Mouse (Mus musculus) heart, embryonic 16.5 days (tissue): ENCODE results near the gene Ddx11. TPM values are rescaled to one million over a fixed set of nuclear protein-coding genes. Genes with fewer than 3 reads are reported as not detected.

Source experiments
- ATAC-seq: fragments of 200-750 bp; cut with Nextera tagmentation; replicated peaks from 2 replicates; pipeline ENCODE4 v1.8.0; 2017; ENCODE audit warnings: moderate number of reproducible peaks; ENCODE audit not compliant: insufficient read depth, low FRiP score; ENCODE audit errors: extremely low read depth
- H3K27ac ChIP-seq: fragments of 300-500 bp; sonication (generic); 2 replicates; pipeline ENCODE4 v1.5.1; 2014; ENCODE audit warnings: mild to moderate bottlenecking, low read length, control low read depth, moderate library complexity
- H3K27me3 ChIP-seq: fragments of 300-500 bp; sonication (generic); 2 replicates; pipeline ENCODE4 v1.6.1; 2014; ENCODE audit warnings: low read length, mixed read lengths; ENCODE audit not compliant: control insufficient read depth, insufficient read depth
- H3K36me3 ChIP-seq: fragments of 300-500 bp; sonication (generic); 2 replicates; pipeline ENCODE4 v1.6.1; 2014; ENCODE audit not compliant: control insufficient read depth, insufficient read depth
- H3K4me1 ChIP-seq: fragments of 300-500 bp; sonication (generic); 2 replicates; pipeline ENCODE4 v1.6.1; 2014; ENCODE audit warnings: low read length, mixed read lengths; ENCODE audit not compliant: control insufficient read depth, insufficient read depth
- H3K4me2 ChIP-seq: fragments of 300-500 bp; sonication (generic); 2 replicates; pipeline ENCODE4 v1.6.1; 2014; ENCODE audit warnings: low read depth, mild to moderate bottlenecking, control low read depth, low read length
- H3K4me3 ChIP-seq: fragments of 300-500 bp; sonication (generic); 2 replicates; pipeline ENCODE4 v1.5.1; 2014; ENCODE audit warnings: mild to moderate bottlenecking, control low read depth, low read length
- H3K9ac ChIP-seq: fragments of 300-500 bp; sonication (generic); 2 replicates; pipeline ENCODE4 v1.6.1; 2014; ENCODE audit warnings: low read length, control low read depth
- H3K9me3 ChIP-seq: fragments of 300-500 bp; sonication (generic); replicated peaks from 2 replicates; pipeline ENCODE4 v1.6.1; 2016; ENCODE audit warnings: low read length; ENCODE audit not compliant: control insufficient read depth
- WGBS: fragments of 180-500 bp; shearing (Covaris S2); extraction: QIAGEN DNeasy Blood & Tissue Kit; methylation state at CpG from one replicate; pipeline ENCODE4 v1.1.7; 2014; 5-methylcytosine and 5-hydroxymethylcytosine counted together
- polyA plus RNA-seq: library from polyadenylated mRNA; unstranded; fragments of >200 nt; fragmentation: Nextera tagmentation; extraction: Ambion mirVana; gene quantifications from 2 replicates; pipeline ENCODE4 v1.2.1, GENCODE M21; 2015

The Ddx11 gene
- polyA plus RNA-seq, 1 experiment from 2014 or later = 11.0 TPM

GRCm38 (mm10) chr17:66108198-66108597 lies 15.1 kb upstream of the Ddx11 start:
- Histone ChIP-seq H3K36me3 (no peaks in the 10 kb centered on the region), H3K9me3 (no peaks in the 10 kb centered on the region), H3K4me1 (peaks cover 11% of the 10 kb centered on the region), H3K4me2 (no peak overlapping the region), H3K27me3 (no peaks in the 10 kb centered on the region), H3K27ac (no peak overlapping the region), H3K9ac (no peak overlapping the region), H3K4me3 (no peak overlapping the region)
- WGBS = 72% methylated on average over 4 of the region's 4 CpGs
- ATAC-seq = no peak

GRCm38 (mm10) chr17:66110746-66111145 lies 12.6 kb upstream of the Ddx11 start:
- no peak for ATAC-seq
- Histone ChIP-seq H3K4me3 (peak overlapping the region; percentile 75), H3K4me2 (peak overlapping the region; percentile 75), H3K4me1 (peaks cover 11% of the 10 kb centered on the region), H3K27me3 (no peaks in the 10 kb centered on the region), H3K9ac (peak overlapping the region; percentile 80), H3K9me3 (no peaks in the 10 kb centered on the region), H3K36me3 (peaks cover 15% of the 10 kb centered on the region), H3K27ac (0 out of 2 replicates have a peak overlapping the region, but pooled peaks have one; percentile 12)
- WGBS = 28% methylated on average over 6 of the region's 6 CpGs

GRCm38 (mm10) chr17:66111402-66111959 lies 11.8 kb upstream of the Ddx11 start, which contains the start of gene Washc1:
Washc1 (plus strand) TSS chr17:66111545.
- H3K27ac ChIP-seq = peak within 1 kb of the TSS; percentile 65
- 0% methylated on average over 41 of the region's 41 CpGs for WGBS
- peaks cover 23% of the 10 kb centered on the region for H3K36me3 ChIP-seq
- H3K4me2 ChIP-seq = peak within 1 kb of the TSS; percentile 75
- H3K27me3 ChIP-seq = no peaks in the 10 kb centered on the region
- H3K4me1 ChIP-seq = peaks cover 11% of the 10 kb centered on the region
- no peaks in the 10 kb centered on the region for H3K9me3 ChIP-seq
- ATAC-seq = peak; percentile 98
- peak within 1 kb of the TSS; percentile 75 for H3K4me3 ChIP-seq
- H3K9ac ChIP-seq = peak within 1 kb of the TSS; percentile 80

- peak overlapping the region; percentile 75 for H3K4me3 ChIP-seq
- H3K27ac ChIP-seq = peak overlapping the region; percentile 65
- peaks cover 28% of the 10 kb centered on the region for H3K36me3 ChIP-seq
- peak overlapping the region; percentile 80 for H3K9ac ChIP-seq
- peaks cover 11% of the 10 kb centered on the region for H3K4me1 ChIP-seq
- H3K27me3 ChIP-seq = no peaks in the 10 kb centered on the region
- no peaks in the 10 kb centered on the region for H3K9me3 ChIP-seq
- H3K4me2 ChIP-seq = peak overlapping the region; percentile 75
- WGBS = 32% methylated on average over 4 of the region's 4 CpGs
- no peak for ATAC-seq
Observed at GRCm38 (mm10) chr17:66112166-66112565, 11.2 kb upstream of the Ddx11 start.

- Histone ChIP-seq H3K4me2 (no peak overlapping the region), H3K9me3 (no peaks in the 10 kb centered on the region), H3K4me3 (no peak overlapping the region), H3K4me1 (peaks cover 3% of the 10 kb centered on the region), H3K27ac (no peak overlapping the region), H3K9ac (no peak overlapping the region), H3K36me3 (peaks cover 52% of the 10 kb centered on the region), H3K27me3 (no peaks in the 10 kb centered on the region)
- WGBS = 87% methylated on average over 8 of the region's 8 CpGs
- ATAC-seq = no peak
Observed at GRCm38 (mm10) chr17:66118991-66119390, 4.3 kb upstream of the Ddx11 start.

GRCm38 (mm10) chr17:66120701-66121100 lies 2.6 kb upstream of the Ddx11 start:
- peaks cover 14% of the 10 kb centered on the region for H3K4me1 ChIP-seq
- peaks cover 39% of the 10 kb centered on the region for H3K36me3 ChIP-seq
- no peaks in the 10 kb centered on the region for H3K9me3 ChIP-seq
- H3K4me3 ChIP-seq = no peak overlapping the region
- H3K9ac ChIP-seq = no peak overlapping the region
- no peaks in the 10 kb centered on the region for H3K27me3 ChIP-seq
- WGBS = 74% methylated on average over 1 of the region's 1 CpGs
- ATAC-seq = no peak
- H3K27ac ChIP-seq = no peak overlapping the region
- H3K4me2 ChIP-seq = no peak overlapping the region

GRCm38 (mm10) chr17:66123816-66124610 lies 693 bp downstream of the Ddx11 start:
- Histone ChIP-seq H3K9me3 (no peaks in the 10 kb centered on the region), H3K27ac (peak overlapping the region; percentile 92), H3K36me3 (peaks cover 21% of the 10 kb centered on the region), H3K4me1 (peaks cover 14% of the 10 kb centered on the region), H3K27me3 (no peaks in the 10 kb centered on the region), H3K4me2 (peak overlapping the region; percentile 91), H3K9ac (peak overlapping the region; percentile 83), H3K4me3 (peak overlapping the region; percentile 95)
- 2% methylated on average over 20 of the region's 20 CpGs for WGBS
- ATAC-seq = no peak

- H3K4me2 ChIP-seq = no peak overlapping the region
- no peaks in the 10 kb centered on the region for H3K9me3 ChIP-seq
- H3K9ac ChIP-seq = no peak overlapping the region
- no peak overlapping the region for H3K27ac ChIP-seq
- WGBS = 60% methylated on average over 5 of the region's 5 CpGs
- ATAC-seq = no peak
- peaks cover 20% of the 10 kb centered on the region for H3K36me3 ChIP-seq
- H3K4me3 ChIP-seq = no peak overlapping the region
- H3K4me1 ChIP-seq = peaks cover 14% of the 10 kb centered on the region
- no peaks in the 10 kb centered on the region for H3K27me3 ChIP-seq
Observed at GRCm38 (mm10) chr17:66125211-66125610, 1.9 kb downstream of the Ddx11 start.

GRCm38 (mm10) chr17:66130371-66130770 lies 7.1 kb downstream of the Ddx11 start:
- H3K36me3 ChIP-seq = peaks cover 60% of the 10 kb centered on the region
- no peaks in the 10 kb centered on the region for H3K27me3 ChIP-seq
- WGBS = 90% methylated on average over 9 of the region's 9 CpGs
- ATAC-seq = no peak
- peaks cover 11% of the 10 kb centered on the region for H3K9me3 ChIP-seq
- no peak overlapping the region for H3K4me3 ChIP-seq
- no peak overlapping the region for H3K4me2 ChIP-seq
- 0 out of 2 replicates have a peak, but pooled peaks cover 2% of the 10 kb centered on the region for H3K4me1 ChIP-seq
- H3K9ac ChIP-seq = no peak overlapping the region
- H3K27ac ChIP-seq = no peak overlapping the region
